Mouse (Mus musculus) midbrain, embryonic 13.5 days (tissue): ENCODE results near the gene Pde11a. TPM values are rescaled to one million over a fixed set of nuclear protein-coding genes. Genes with fewer than 3 reads are reported as not detected.

ENCODE experiments used
- ATAC-seq: fragments of 200-750 bp; cut with Nextera tagmentation; 2 replicates; pipeline ENCODE4 v1.8.0; 2017; ENCODE audit warnings: mild to moderate bottlenecking, moderate TSS enrichment, moderate library complexity
- H3K27ac ChIP-seq: fragments of 300-500 bp; sonication (generic); 2 replicates; pipeline ENCODE4 v1.5.1; 2015; ENCODE audit warnings: inconsistent platforms, mild to moderate bottlenecking, moderate library complexity
- H3K27me3 ChIP-seq: fragments of 300-500 bp; sonication (generic); 2 replicates; pipeline ENCODE4 v1.6.1; 2015; ENCODE audit warnings: mild to moderate bottlenecking, inconsistent platforms
- H3K36me3 ChIP-seq: fragments of 300-500 bp; sonication (generic); 2 replicates; pipeline ENCODE4 v1.6.1; 2015; ENCODE audit warnings: mild to moderate bottlenecking, inconsistent platforms
- H3K4me1 ChIP-seq: fragments of 300-500 bp; sonication (generic); replicated peaks from 2 replicates; pipeline ENCODE4 v1.6.1; 2015; ENCODE audit warnings: inconsistent platforms
- H3K4me2 ChIP-seq: fragments of 300-500 bp; sonication (generic); replicated peaks from 2 replicates; pipeline ENCODE4 v1.6.1; 2015; ENCODE audit warnings: moderate library complexity, mild to moderate bottlenecking, inconsistent platforms
- H3K4me3 ChIP-seq: fragments of 300-500 bp; sonication (generic); replicated peaks from 2 replicates; pipeline ENCODE4 v1.5.1; 2015; ENCODE audit warnings: mild to moderate bottlenecking, inconsistent platforms
- H3K9ac ChIP-seq: fragments of 300-500 bp; sonication (generic); replicated peaks from 2 replicates; pipeline ENCODE4 v1.6.1; 2015; ENCODE audit warnings: mild to moderate bottlenecking, inconsistent platforms
- H3K9me3 ChIP-seq: fragments of 300-500 bp; sonication (generic); 2 replicates; pipeline ENCODE4 v1.6.1; 2016; ENCODE audit warnings: mild to moderate bottlenecking, inconsistent platforms
- WGBS: fragments of 180-500 bp; shearing (Covaris S2); methylation state at CpG from one replicate; pipeline ENCODE4 v1.1.7; 2015; 5-methylcytosine and 5-hydroxymethylcytosine counted together
- polyA plus RNA-seq: library from polyadenylated mRNA; unstranded; fragments of >200 nt; fragmentation: Nextera tagmentation; extraction: Ambion mirVana; gene quantifications from 2 replicates; pipeline ENCODE4 v1.2.1, GENCODE M21; 2015

Pde11a gene
- polyA plus RNA-seq, 1 experiment from 2014 or later: 0.44 TPM

GRCm38 (mm10) chr2:76286288-76286740, 52.3 kb downstream of the Pde11a start:
- Histone ChIP-seq H3K9me3 (no peaks in the 10 kb centered on the region), H3K27ac (no peak overlapping the region), H3K4me3 (no peak overlapping the region), H3K4me1 (no peaks in the 10 kb centered on the region), H3K27me3 (no peaks in the 10 kb centered on the region), H3K36me3 (no peaks in the 10 kb centered on the region), H3K9ac (no peak overlapping the region), H3K4me2 (no peak overlapping the region)
- no peak for ATAC-seq
- WGBS: 81% methylated on average over 4 of the region's 4 CpGs

- no peaks in the 10 kb centered on the region for H3K9me3 ChIP-seq
- WGBS: 86% methylated on average over 3 of the region's 3 CpGs
- no peaks in the 10 kb centered on the region for H3K4me1 ChIP-seq
These were observed 53.4 kb downstream of the Pde11a start for GRCm38 (mm10) chr2:76285150-76285549.

GRCm38 (mm10) chr2:76283378-76284132, 55.0 kb downstream of the Pde11a start:
- Histone ChIP-seq H3K36me3 (no peaks in the 10 kb centered on the region), H3K4me3 (no peak overlapping the region), H3K27ac (no peak overlapping the region), H3K4me1 (no peaks in the 10 kb centered on the region), H3K27me3 (no peaks in the 10 kb centered on the region), H3K9ac (no peak overlapping the region), H3K9me3 (no peaks in the 10 kb centered on the region), H3K4me2 (no peak overlapping the region)
- WGBS: 87% methylated on average over 6 of the region's 6 CpGs
- ATAC-seq: no peak

More at GRCm38 (mm10) chr2:76285150-76285549, 53.4 kb downstream of the Pde11a start:
- Histone ChIP-seq H3K27ac (no peak overlapping the region), H3K9ac (no peak overlapping the region), H3K27me3 (no peaks in the 10 kb centered on the region), H3K36me3 (no peaks in the 10 kb centered on the region), H3K4me3 (no peak overlapping the region), H3K4me2 (no peak overlapping the region)
- ATAC-seq: no peak

GRCm38 (mm10) chr2:76269494-76269893, 69.1 kb downstream of the Pde11a start:
- no peak for ATAC-seq
- Histone ChIP-seq H3K27me3 (no peaks in the 10 kb centered on the region), H3K4me3 (no peak overlapping the region), H3K9me3 (no peaks in the 10 kb centered on the region), H3K9ac (no peak overlapping the region), H3K4me2 (no peak overlapping the region), H3K4me1 (no peaks in the 10 kb centered on the region), H3K36me3 (no peaks in the 10 kb centered on the region), H3K27ac (no peak overlapping the region)
- 86% methylated on average over 1 of the region's 1 CpGs for WGBS

- Histone ChIP-seq H3K27ac (no peak overlapping the region), H3K36me3 (no peaks in the 10 kb centered on the region), H3K4me3 (no peak overlapping the region), H3K27me3 (no peaks in the 10 kb centered on the region), H3K9me3 (no peaks in the 10 kb centered on the region), H3K4me1 (no peaks in the 10 kb centered on the region), H3K4me2 (no peak overlapping the region), H3K9ac (no peak overlapping the region)
- no peak for ATAC-seq
- WGBS: 94% methylated on average over 6 of the region's 6 CpGs
These were observed 71.2 kb downstream of the Pde11a start for GRCm38 (mm10) chr2:76267335-76267734.

- no peak overlapping the region for H3K27ac ChIP-seq
- H3K4me1 ChIP-seq: no peaks in the 10 kb centered on the region
- WGBS: 88% methylated on average over 10 of the region's 10 CpGs
These were observed 72.0 kb downstream of the Pde11a start for GRCm38 (mm10) chr2:76266622-76267021.

GRCm38 (mm10) chr2:76264258-76264657, 74.3 kb downstream of the Pde11a start:
- Histone ChIP-seq H3K27me3 (no peaks in the 10 kb centered on the region), H3K27ac (no peak overlapping the region), H3K9me3 (no peaks in the 10 kb centered on the region), H3K4me2 (no peak overlapping the region), H3K4me3 (no peak overlapping the region), H3K36me3 (no peaks in the 10 kb centered on the region), H3K4me1 (no peaks in the 10 kb centered on the region), H3K9ac (no peak overlapping the region)
- WGBS: 82% methylated on average over 10 of the region's 10 CpGs
- ATAC-seq: no peak

More at GRCm38 (mm10) chr2:76266622-76267021, 72.0 kb downstream of the Pde11a start:
- H3K4me2 ChIP-seq: no peak overlapping the region
- H3K36me3 ChIP-seq: no peaks in the 10 kb centered on the region
- no peak overlapping the region for H3K4me3 ChIP-seq
- no peaks in the 10 kb centered on the region for H3K9me3 ChIP-seq
- H3K9ac ChIP-seq: no peak overlapping the region
- no peak for ATAC-seq
- no peaks in the 10 kb centered on the region for H3K27me3 ChIP-seq

- no peak for ATAC-seq
- no peaks in the 10 kb centered on the region for H3K9me3 ChIP-seq
- H3K4me2 ChIP-seq: no peak overlapping the region
- H3K4me3 ChIP-seq: no peak overlapping the region
- H3K27me3 ChIP-seq: no peaks in the 10 kb centered on the region
- H3K9ac ChIP-seq: no peak overlapping the region
- H3K36me3 ChIP-seq: no peaks in the 10 kb centered on the region
- no peak overlapping the region for H3K27ac ChIP-seq
- 71% methylated on average over 10 of the region's 10 CpGs for WGBS
- no peaks in the 10 kb centered on the region for H3K4me1 ChIP-seq
These were observed 75.9 kb downstream of the Pde11a start for GRCm38 (mm10) chr2:76262661-76263060.

- Histone ChIP-seq H3K27me3 (no peaks in the 10 kb centered on the region), H3K9ac (no peak overlapping the region), H3K4me2 (no peak overlapping the region), H3K4me1 (no peaks in the 10 kb centered on the region), H3K27ac (no peak overlapping the region), H3K4me3 (no peak overlapping the region), H3K9me3 (no peaks in the 10 kb centered on the region), H3K36me3 (no peaks in the 10 kb centered on the region)
- no peak for ATAC-seq
- 37% methylated on average over 6 of the region's 6 CpGs for WGBS
These were observed 83.7 kb downstream of the Pde11a start for GRCm38 (mm10) chr2:76254833-76255232.

GRCm38 (mm10) chr2:76251379-76251778, 87.2 kb downstream of the Pde11a start:
- no peak overlapping the region for H3K4me2 ChIP-seq
- no peaks in the 10 kb centered on the region for H3K27me3 ChIP-seq
- WGBS: 84% methylated on average over 10 of the region's 10 CpGs
- H3K4me3 ChIP-seq: no peak overlapping the region
- no peaks in the 10 kb centered on the region for H3K36me3 ChIP-seq
- H3K9me3 ChIP-seq: no peaks in the 10 kb centered on the region
- H3K9ac ChIP-seq: no peak overlapping the region
- H3K27ac ChIP-seq: no peak overlapping the region
- no peak for ATAC-seq
- no peaks in the 10 kb centered on the region for H3K4me1 ChIP-seq

GRCm38 (mm10) chr2:76248242-76248641, 90.3 kb downstream of the Pde11a start:
- no peak overlapping the region for H3K4me3 ChIP-seq
- no peak overlapping the region for H3K9ac ChIP-seq
- H3K9me3 ChIP-seq: no peaks in the 10 kb centered on the region
- H3K27me3 ChIP-seq: no peaks in the 10 kb centered on the region
- H3K27ac ChIP-seq: no peak overlapping the region
- WGBS: 86% methylated on average over 10 of the region's 10 CpGs
- H3K4me1 ChIP-seq: no peaks in the 10 kb centered on the region
- no peak overlapping the region for H3K4me2 ChIP-seq
- H3K36me3 ChIP-seq: no peaks in the 10 kb centered on the region
- ATAC-seq: no peak

- Histone ChIP-seq H3K4me3 (no peak overlapping the region), H3K9me3 (no peaks in the 10 kb centered on the region), H3K27ac (no peak overlapping the region), H3K36me3 (no peaks in the 10 kb centered on the region), H3K27me3 (no peaks in the 10 kb centered on the region), H3K9ac (no peak overlapping the region), H3K4me2 (no peak overlapping the region), H3K4me1 (no peaks in the 10 kb centered on the region)
- no peak for ATAC-seq
- 90% methylated on average over 2 of the region's 2 CpGs for WGBS
These were observed 99.4 kb downstream of the Pde11a start for GRCm38 (mm10) chr2:76239175-76239574.

GRCm38 (mm10) chr2:76238496-76238895, 100.1 kb downstream of the Pde11a start:
- no peak for ATAC-seq
- Histone ChIP-seq H3K4me3 (no peak overlapping the region), H3K4me2 (no peak overlapping the region), H3K27ac (no peak overlapping the region; the same call in 1 of the 2 replicates), H3K9ac (no peak overlapping the region), H3K4me1 (no peaks in the 10 kb centered on the region), H3K9me3 (no peaks in the 10 kb centered on the region), H3K36me3 (no peaks in the 10 kb centered on the region), H3K27me3 (no peaks in the 10 kb centered on the region)
- WGBS: 92% methylated on average over 3 of the region's 3 CpGs
